Mouse (Mus musculus) hindbrain, embryonic 16.5 days (tissue): ENCODE data around the gene Rnf130. TPM values are rescaled to one million over a fixed set of nuclear protein-coding genes. Genes with fewer than 3 reads are reported as not detected.

ENCODE experiments used
- ATAC-seq: fragments of 200-750 bp; cut with Nextera tagmentation; 2 replicates; pipeline ENCODE4 v1.8.0; 2017; ENCODE audit warnings: moderate TSS enrichment, moderate library complexity
- H3K27ac ChIP-seq: fragments of 300-500 bp; sonication (generic); 2 replicates; pipeline ENCODE4 v1.5.1; 2014; ENCODE audit warnings: low read depth, mild to moderate bottlenecking, control low read depth, low read length, moderate library complexity
- H3K27me3 ChIP-seq: fragments of 300-500 bp; sonication (generic); replicated peaks from 2 replicates; pipeline ENCODE4 v1.6.1; 2014; ENCODE audit warnings: low read length; ENCODE audit not compliant: control insufficient read depth, insufficient read depth
- H3K36me3 ChIP-seq: fragments of 300-500 bp; sonication (generic); 2 replicates; pipeline ENCODE4 v1.6.1; 2014; ENCODE audit warnings: mild to moderate bottlenecking, low read length, moderate library complexity, mixed read lengths; ENCODE audit not compliant: control insufficient read depth, insufficient read depth
- H3K4me1 ChIP-seq: fragments of 300-500 bp; sonication (generic); 2 replicates; pipeline ENCODE4 v1.6.1; 2014; ENCODE audit warnings: low read depth, low read length; ENCODE audit not compliant: control insufficient read depth, insufficient read depth
- H3K4me2 ChIP-seq: fragments of 300-500 bp; sonication (generic); 2 replicates; pipeline ENCODE4 v1.6.1; 2014; ENCODE audit warnings: mild to moderate bottlenecking, low read length, control low read depth, moderate library complexity
- H3K4me3 ChIP-seq: fragments of 300-500 bp; sonication (generic); 2 replicates; pipeline ENCODE4 v1.5.1; 2014; ENCODE audit warnings: mild to moderate bottlenecking, low read length, control low read depth, moderate library complexity
- H3K9ac ChIP-seq: fragments of 300-500 bp; sonication (generic); 2 replicates; pipeline ENCODE4 v1.6.1; 2014; ENCODE audit warnings: low read depth, mild to moderate bottlenecking, control low read depth, low read length, moderate library complexity
- H3K9me3 ChIP-seq: fragments of 300-500 bp; sonication (generic); 2 replicates; pipeline ENCODE4 v1.6.1; 2014; ENCODE audit warnings: mild to moderate bottlenecking, low read length, moderate library complexity; ENCODE audit not compliant: control insufficient read depth
- WGBS: fragments of 180-500 bp; shearing (Covaris S2); extraction: QIAGEN DNeasy Blood & Tissue Kit; methylation state at CpG from one replicate; pipeline ENCODE4 v1.1.7; 2014; 5-methylcytosine and 5-hydroxymethylcytosine counted together
- polyA plus RNA-seq: library from polyadenylated mRNA; unstranded; fragments of >200 nt; fragmentation: Nextera tagmentation; extraction: Ambion mirVana; gene quantifications from 2 replicates; pipeline ENCODE4 v1.2.1, GENCODE M21; 2015

Rnf130 gene
- polyA plus RNA-seq, 1 experiment from 2014 or later = 32.6 TPM

- Histone ChIP-seq H3K27me3 (no peaks in the 10 kb centered on the region), H3K9me3 (no peaks in the 10 kb centered on the region), H3K27ac (no peak overlapping the region), H3K4me3 (no peak overlapping the region), H3K4me2 (no peak overlapping the region), H3K36me3 (no peaks in the 10 kb centered on the region), H3K9ac (no peak overlapping the region), H3K4me1 (no peaks in the 10 kb centered on the region)
- ATAC-seq = no peak
- WGBS = 83% methylated on average over 5 of the region's 5 CpGs
Observed at GRCm38 (mm10) chr11:50016503-50016902, 8.6 kb upstream of the Rnf130 start.

GRCm38 (mm10) chr11:50017511-50017910, 7.6 kb upstream of the Rnf130 start:
- WGBS = 83% methylated on average over 7 of the region's 7 CpGs
- no peak for ATAC-seq
- Histone ChIP-seq H3K4me1 (no peaks in the 10 kb centered on the region), H3K36me3 (no peaks in the 10 kb centered on the region), H3K9me3 (no peaks in the 10 kb centered on the region), H3K9ac (no peak overlapping the region), H3K4me3 (no peak overlapping the region), H3K27ac (no peak overlapping the region), H3K27me3 (no peaks in the 10 kb centered on the region), H3K4me2 (no peak overlapping the region)

- Histone ChIP-seq H3K9ac (no peak overlapping the region), H3K9me3 (no peaks in the 10 kb centered on the region)
- no peak for ATAC-seq
Observed at GRCm38 (mm10) chr11:50018848-50019247, 6.3 kb upstream of the Rnf130 start.

GRCm38 (mm10) chr11:50022085-50022484, 3.1 kb upstream of the Rnf130 start:
- Histone ChIP-seq H3K4me3 (no peak overlapping the region), H3K36me3 (no peaks in the 10 kb centered on the region), H3K9ac (no peak overlapping the region), H3K27me3 (no peaks in the 10 kb centered on the region), H3K9me3 (no peaks in the 10 kb centered on the region), H3K4me2 (no peak overlapping the region), H3K4me1 (peaks cover 8% of the 10 kb centered on the region), H3K27ac (no peak overlapping the region)
- no peak for ATAC-seq
- 66% methylated on average over 3 of the region's 3 CpGs for WGBS

More at GRCm38 (mm10) chr11:50018848-50019247, 6.3 kb upstream of the Rnf130 start:
- no peak overlapping the region for H3K27ac ChIP-seq
- no peak overlapping the region for H3K4me3 ChIP-seq
- no peaks in the 10 kb centered on the region for H3K36me3 ChIP-seq
- no peaks in the 10 kb centered on the region for H3K4me1 ChIP-seq
- H3K27me3 ChIP-seq = no peaks in the 10 kb centered on the region
- no peak overlapping the region for H3K4me2 ChIP-seq

GRCm38 (mm10) chr11:50024445-50024832, 707 bp upstream of the Rnf130 start:
- WGBS = 57% methylated on average over 6 of the region's 6 CpGs
- H3K4me2 ChIP-seq = peak overlapping the region; percentile 59
- no peaks in the 10 kb centered on the region for H3K9me3 ChIP-seq
- H3K27me3 ChIP-seq = no peaks in the 10 kb centered on the region
- H3K9ac ChIP-seq = peak overlapping the region; percentile 97
- H3K4me3 ChIP-seq = peak overlapping the region; percentile 87
- peak overlapping the region; percentile 100 for H3K27ac ChIP-seq
- no peaks in the 10 kb centered on the region for H3K36me3 ChIP-seq
- H3K4me1 ChIP-seq = peaks cover 26% of the 10 kb centered on the region
- ATAC-seq = peak; percentile 18

GRCm38 (mm10) chr11:50025721-50026520, 775 bp downstream of the Rnf130 start:
- WGBS = 3% methylated on average over 24 of the region's 24 CpGs
- peak; percentile 19; the same call in 1 of the 2 replicates for ATAC-seq
- H3K4me2 ChIP-seq = peak overlapping the region; percentile 59
- peak overlapping the region; percentile 87 for H3K4me3 ChIP-seq
- H3K9ac ChIP-seq = peak overlapping the region; percentile 97
- H3K36me3 ChIP-seq = no peaks in the 10 kb centered on the region
- H3K27me3 ChIP-seq = no peaks in the 10 kb centered on the region
- peaks cover 28% of the 10 kb centered on the region for H3K4me1 ChIP-seq
- H3K27ac ChIP-seq = peak overlapping the region; percentile 100
- H3K9me3 ChIP-seq = no peaks in the 10 kb centered on the region

GRCm38 (mm10) chr11:50026521-50027090, 1.5 kb downstream of the Rnf130 start:
- Histone ChIP-seq H3K27me3 (no peaks in the 10 kb centered on the region), H3K9me3 (no peaks in the 10 kb centered on the region), H3K9ac (peak overlapping the region; percentile 97), H3K36me3 (no peaks in the 10 kb centered on the region), H3K4me3 (peak overlapping the region; percentile 87), H3K27ac (no peak overlapping the region; the same call in 1 of the 2 replicates), H3K4me1 (peaks cover 31% of the 10 kb centered on the region), H3K4me2 (peak overlapping the region; percentile 59)
- ATAC-seq = no peak
- WGBS = 19% methylated on average over 3 of the region's 3 CpGs

GRCm38 (mm10) chr11:50028416-50028815, 3.3 kb downstream of the Rnf130 start:
- H3K9me3 ChIP-seq = no peaks in the 10 kb centered on the region
- no peak overlapping the region for H3K9ac ChIP-seq
- no peak for ATAC-seq
- peak overlapping the region; percentile 40 for H3K4me2 ChIP-seq
- no peaks in the 10 kb centered on the region for H3K36me3 ChIP-seq
- H3K27me3 ChIP-seq = no peaks in the 10 kb centered on the region
- H3K4me3 ChIP-seq = no peak overlapping the region
- peaks cover 32% of the 10 kb centered on the region for H3K4me1 ChIP-seq
- no peak overlapping the region for H3K27ac ChIP-seq

- ATAC-seq = no peak
- peaks cover 7% of the 10 kb centered on the region for H3K4me1 ChIP-seq
- H3K36me3 ChIP-seq = no peaks in the 10 kb centered on the region
- no peak overlapping the region for H3K27ac ChIP-seq
- no peak overlapping the region for H3K4me2 ChIP-seq
- no peak overlapping the region for H3K4me3 ChIP-seq
- H3K9me3 ChIP-seq = no peaks in the 10 kb centered on the region
- no peaks in the 10 kb centered on the region for H3K27me3 ChIP-seq
- H3K9ac ChIP-seq = no peak overlapping the region
Observed at GRCm38 (mm10) chr11:50034155-50034554, 9.0 kb downstream of the Rnf130 start.
